Mouse (Mus musculus) kidney, adult 8-10 months (tissue): ENCODE data around the gene Isg20.
A peak's percentile ranks its signal among the peaks of the same experiment; 100 is the strongest.

Source experiments
- DNase-seq, 2 experiments: peaks; one replicate each; pipeline ENCODE4 v3.0.0; 2022

Gene Isg20

GRCm38 (mm10) chr7:78909026-78909425, 4.2 kb upstream of the Isg20 start:
- DNase-seq = no peak

- no peak for DNase-seq
These were observed 2.7 kb upstream of the Isg20 start for GRCm38 (mm10) chr7:78910336-78911098.

- no peak for DNase-seq
These were observed 2.0 kb upstream of the Isg20 start for GRCm38 (mm10) chr7:78911209-78911608.

- no peak for DNase-seq
These were observed 811 bp upstream of the Isg20 start for GRCm38 (mm10) chr7:78912253-78912973.

GRCm38 (mm10) chr7:78913649-78914544, 673 bp downstream of the Isg20 start:
- DNase-seq = no peak

GRCm38 (mm10) chr7:78914545-78914845, 1.3 kb downstream of the Isg20 start:
- DNase-seq = no peak

- DNase-seq = no peak
These were observed 1.8 kb downstream of the Isg20 start for GRCm38 (mm10) chr7:78914896-78915510.

GRCm38 (mm10) chr7:78918686-78919085, 5.5 kb downstream of the Isg20 start:
- DNase-seq = peak in 1 of 2 experiments; percentile 43

GRCm38 (mm10) chr7:78922506-78922905, 9.3 kb downstream of the Isg20 start:
- peak; percentile 40 to 51 for DNase-seq

- DNase-seq = peak; percentile 31 to 68
These were observed 11.1 kb downstream of the Isg20 start for GRCm38 (mm10) chr7:78924300-78924699.

GRCm38 (mm10) chr7:78924796-78925195, 11.6 kb downstream of the Isg20 start:
- DNase-seq = no peak

GRCm38 (mm10) chr7:78925680-78926079, 12.5 kb downstream of the Isg20 start:
- DNase-seq = no peak

GRCm38 (mm10) chr7:78926156-78926555, 12.9 kb downstream of the Isg20 start:
- DNase-seq = no peak

GRCm38 (mm10) chr7:78927266-78927665, 14.0 kb downstream of the Isg20 start:
- DNase-seq = no peak

- no peak for DNase-seq
These were observed 25.9 kb downstream of the Isg20 start for GRCm38 (mm10) chr7:78938957-78939602.

- DNase-seq = no peak
These were observed 27.7 kb downstream of the Isg20 start for GRCm38 (mm10) chr7:78940971-78941370.

GRCm38 (mm10) chr7:78942544-78942943, 29.3 kb downstream of the Isg20 start:
- no peak for DNase-seq

GRCm38 (mm10) chr7:78953886-78954572, 40.8 kb downstream of the Isg20 start:
- DNase-seq = no peak

GRCm38 (mm10) chr7:78954619-78955018, 41.4 kb downstream of the Isg20 start:
- DNase-seq = no peak

- no peak for DNase-seq
These were observed 41.9 kb downstream of the Isg20 start for GRCm38 (mm10) chr7:78955086-78955485.

GRCm38 (mm10) chr7:78958499-78959073, 45.4 kb downstream of the Isg20 start:
- peak; percentile 7 to 48 for DNase-seq
